Mouse (Mus musculus) heart, postnatal 0 days (tissue): ENCODE data around the gene Gpr26. TPM values are rescaled to one million over a fixed set of nuclear protein-coding genes. Genes with fewer than 3 reads are reported as not detected.

ENCODE experiments used
- ATAC-seq: fragments of 200-750 bp; cut with Nextera tagmentation; 2 replicates; pipeline ENCODE4 v1.8.0; 2017; ENCODE audit warnings: low read depth, moderate number of reproducible peaks, moderate library complexity; ENCODE audit not compliant: insufficient read depth
- DNase-seq: peaks from one replicate; pipeline ENCODE4 v3.0.0-alpha.2; 2016; ENCODE audit warnings: low spot score
- H3K27ac ChIP-seq: fragments of 300-500 bp; sonication (generic); 2 replicates; pipeline ENCODE4 v1.5.1; 2014; ENCODE audit warnings: low read depth, mild to moderate bottlenecking
- H3K27me3 ChIP-seq: fragments of 300-500 bp; sonication (generic); 2 replicates; pipeline ENCODE4 v1.6.1; 2014; ENCODE audit warnings: low read length, mixed read lengths; ENCODE audit not compliant: control insufficient read depth, insufficient read depth
- H3K36me3 ChIP-seq: fragments of 300-500 bp; sonication (generic); replicated peaks from 2 replicates; pipeline ENCODE4 v1.6.1; 2014; ENCODE audit warnings: low read length, mixed read lengths; ENCODE audit not compliant: control insufficient read depth, insufficient read depth
- H3K4me1 ChIP-seq: fragments of 300-500 bp; sonication (generic); 2 replicates; pipeline ENCODE4 v1.6.1; 2014; ENCODE audit warnings: antibody characterized with exemption; ENCODE audit not compliant: control insufficient read depth, insufficient read depth
- H3K4me2 ChIP-seq: fragments of 300-500 bp; sonication (generic); 2 replicates; pipeline ENCODE4 v1.6.1; 2014; ENCODE audit warnings: low read depth, mild to moderate bottlenecking, low read length, moderate library complexity
- H3K4me3 ChIP-seq: fragments of 300-500 bp; sonication (generic); 2 replicates; pipeline ENCODE4 v1.5.1; 2014; ENCODE audit warnings: low read depth, low read length
- H3K9ac ChIP-seq: fragments of 300-500 bp; sonication (generic); replicated peaks from 2 replicates; pipeline ENCODE4 v1.6.1; 2014; ENCODE audit warnings: low read depth, low read length, mixed read lengths
- H3K9me3 ChIP-seq: fragments of 300-500 bp; sonication (generic); replicated peaks from 2 replicates; pipeline ENCODE4 v1.6.1; 2016; ENCODE audit warnings: low read length; ENCODE audit not compliant: control insufficient read depth
- CTCF ChIP-seq: IDR thresholded peaks from 2 replicates; pipeline ENCODE4 v1.5.1; 2016; ENCODE audit warnings: antibody characterized with exemption, control low read depth, low read depth
- EP300 ChIP-seq: IDR thresholded peaks from 2 replicates; pipeline ENCODE4 v1.6.1; 2016; ENCODE audit warnings: antibody characterized with exemption, low read depth
- WGBS: fragments of 180-500 bp; shearing (Covaris S2); extraction: QIAGEN DNeasy Blood & Tissue Kit; methylation state at CpG from one replicate; pipeline ENCODE4 v1.1.7; 2014; 5-methylcytosine and 5-hydroxymethylcytosine counted together
- polyA plus RNA-seq: library from polyadenylated mRNA; unstranded; fragments of >200 nt; fragmentation: Nextera tagmentation; extraction: Ambion mirVana; gene quantifications from 2 replicates; pipeline ENCODE4 v1.2.1, GENCODE M21; 2015
- total RNA-seq: library from RNA; depleted of rRNA; stranded (reverse); fragments of >200 nt; gene quantifications from 2 replicates; pipeline ENCODE4 v1.2.3, GENCODE M21; 2014; ENCODE audit warnings: low replicate concordance; rRNA removed

The Gpr26 gene
- total RNA-seq (not detected in 2 replicates), polyA plus RNA-seq (not detected in 2 replicates)

- DNase-seq, result no peak
- Histone ChIP-seq H3K4me2 (no peak within 1 kb of the TSS), H3K4me1 (no peaks in the 10 kb centered on the region), H3K9ac (no peak within 1 kb of the TSS), H3K4me3 (no peak within 1 kb of the TSS), H3K9me3 (no peaks in the 10 kb centered on the region), H3K27ac (no peak within 1 kb of the TSS), H3K36me3 (no peaks in the 10 kb centered on the region), H3K27me3 (peaks cover 35% of the 10 kb centered on the region)
- TF ChIP-seq CTCF (no peak), EP300 (no peak)
- WGBS, result 4% methylated on average over 30 of the region's 32 CpGs
- no peak for ATAC-seq
Observed at GRCm38 (mm10) chr7:131966023-131966915, at the start of gene Gpr26. TSS of gene Gpr26 (plus strand) at chr7:131966460.

- H3K4me2 ChIP-seq, result no peak overlapping the region
- H3K27me3 ChIP-seq, result no peaks in the 10 kb centered on the region
- H3K9me3 ChIP-seq, result no peaks in the 10 kb centered on the region
- H3K4me1 ChIP-seq, result no peaks in the 10 kb centered on the region
- no peaks in the 10 kb centered on the region for H3K36me3 ChIP-seq
- WGBS, result 38% methylated on average over 7 of the region's 7 CpGs
- DNase-seq (no peak), ATAC-seq (no peak)
- no peak overlapping the region for H3K27ac ChIP-seq
- no peak for TF ChIP-seq CTCF
- no peak for TF ChIP-seq EP300
- H3K9ac ChIP-seq, result no peak overlapping the region
- no peak overlapping the region for H3K4me3 ChIP-seq
Observed at GRCm38 (mm10) chr7:131917384-131917783, 48.9 kb upstream of the Gpr26 start.

DNA sequence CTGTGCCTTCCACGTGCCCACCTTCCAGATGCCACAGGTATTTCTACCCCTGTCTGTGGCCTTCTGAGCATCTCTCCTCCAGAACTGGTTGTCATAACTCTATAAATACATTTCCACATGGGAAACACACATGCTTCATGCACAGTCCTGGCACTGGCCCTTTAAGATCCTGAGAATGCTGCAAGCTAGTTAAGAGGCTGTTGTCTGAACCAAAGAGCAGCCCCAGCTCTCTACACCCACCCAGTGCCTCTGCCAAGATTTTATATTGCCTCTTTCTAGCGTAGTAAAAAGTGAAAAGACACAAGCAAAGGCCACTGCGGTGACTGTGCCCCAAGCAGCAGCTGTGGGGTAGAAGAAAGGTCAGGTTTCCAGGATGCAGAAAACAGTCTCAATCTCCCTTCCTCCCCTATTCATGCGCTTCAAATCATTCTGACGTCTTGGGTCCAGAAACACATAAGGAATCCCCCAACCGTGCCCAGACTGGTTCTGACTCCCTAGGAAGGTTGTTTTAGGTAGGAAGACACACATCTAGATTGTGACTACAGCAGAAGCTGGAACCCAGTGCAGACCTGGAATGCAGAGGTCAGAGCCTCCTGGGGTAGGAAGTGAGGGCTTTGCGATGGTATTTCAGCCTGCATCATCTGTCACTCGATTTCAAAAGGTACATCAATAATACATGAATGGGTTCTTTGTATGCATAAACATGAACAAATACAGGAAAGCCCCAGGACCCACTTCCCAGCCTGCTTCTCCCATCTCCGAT is 38.8 kb upstream of the Gpr26 start:
- H3K9me3 ChIP-seq, result no peaks in the 10 kb centered on the region
- H3K27ac ChIP-seq, result no peak overlapping the region
- H3K9ac ChIP-seq, result no peak overlapping the region
- TF ChIP-seq EP300 (no peak), CTCF (no peak)
- no peak for DNase-seq
- H3K4me3 ChIP-seq, result no peak overlapping the region
- WGBS, result 57% methylated on average over 9 of the region's 9 CpGs
- H3K36me3 ChIP-seq, result no peaks in the 10 kb centered on the region
- no peaks in the 10 kb centered on the region for H3K4me1 ChIP-seq
- ATAC-seq, result no peak
- H3K27me3 ChIP-seq, result no peaks in the 10 kb centered on the region
- no peak overlapping the region for H3K4me2 ChIP-seq

- ATAC-seq (no peak), DNase-seq (no peak)
Observed at GRCm38 (mm10) chr7:131937611-131938010, 28.6 kb upstream of the Gpr26 start.

DNA sequence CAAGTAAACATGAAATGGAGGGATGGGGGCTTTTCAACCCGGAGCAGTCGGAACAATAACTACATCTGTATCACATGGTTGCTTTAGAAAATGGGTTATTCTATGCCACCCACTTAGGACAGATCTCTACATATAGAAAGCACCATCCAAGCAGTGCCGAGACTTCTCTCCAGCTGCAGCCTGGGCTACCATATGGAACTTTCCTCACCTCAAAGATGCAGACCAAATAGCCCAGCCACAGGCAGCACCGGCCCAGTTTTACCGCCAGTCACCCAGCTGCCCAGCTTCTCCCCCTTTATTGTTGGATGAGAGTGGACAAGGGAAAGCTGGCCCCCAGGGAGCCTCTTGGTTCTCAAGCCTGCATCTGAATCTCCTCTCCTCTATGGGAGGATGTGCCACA is 15.1 kb upstream of the Gpr26 start:
- ATAC-seq (no peak), DNase-seq (no peak)
- Histone ChIP-seq H3K4me1 (no peaks in the 10 kb centered on the region), H3K27me3 (no peaks in the 10 kb centered on the region), H3K9ac (no peak overlapping the region), H3K4me2 (no peak overlapping the region), H3K9me3 (no peaks in the 10 kb centered on the region), H3K27ac (no peak overlapping the region), H3K4me3 (no peak overlapping the region), H3K36me3 (no peaks in the 10 kb centered on the region)
- no peak for TF ChIP-seq EP300
- no peak for TF ChIP-seq CTCF
- 73% methylated on average over 5 of the region's 5 CpGs for WGBS

More at GRCm38 (mm10) chr7:131937611-131938010, 28.6 kb upstream of the Gpr26 start:
- TF ChIP-seq CTCF (no peak), EP300 (no peak)
- no peak overlapping the region for H3K4me3 ChIP-seq
- H3K4me2 ChIP-seq, result no peak overlapping the region
- H3K4me1 ChIP-seq, result no peaks in the 10 kb centered on the region
- H3K36me3 ChIP-seq, result no peaks in the 10 kb centered on the region
- H3K27ac ChIP-seq, result no peak overlapping the region
- WGBS, result 73% methylated on average over 3 of the region's 3 CpGs
- H3K27me3 ChIP-seq, result no peaks in the 10 kb centered on the region
- H3K9ac ChIP-seq, result no peak overlapping the region
- H3K9me3 ChIP-seq, result no peaks in the 10 kb centered on the region
